Comparison of ENCODE assay signal across 15 mouse cellular contexts in genomic region chr2:73912264-73912663, GRCm38 (mm10). TPM values are rescaled to one million over a fixed set of nuclear protein-coding genes. Genes with fewer than 3 reads are reported as not detected.
DNase-seq lines count a peak whose midpoint lies in the region; ATAC-seq and TF ChIP-seq lines count a peak whose summit lies in the region.
"Had no signal": no experiment of that assay in that cellular context is flagged by ENCODE, and none has a peak within 500 bp of the region (broad histone marks: within the 10 kb centered on the region; RNA-seq: fewer than 3 reads in every experiment).

No protein-coding gene starts in this region.

- peaks cover 17% of the 10 kb centered on the region for H3K4me1 ChIP-seq in kidney, embryonic 15.5 days
- H3K4me1 ChIP-seq in bone marrow macrophage, adult 2 months (ENCODE audit: control insufficient read depth, insufficient read depth, low read length): peaks cover 4% of the 10 kb centered on the region
- H3K4me1 ChIP-seq in forebrain, embryonic 15.5 days: peaks cover 19% of the 10 kb centered on the region

- no peaks in the 10 kb centered on the region for H3K27me3 ChIP-seq in kidney, embryonic 15.5 days
- H3K27me3 ChIP-seq in forebrain, embryonic 15.5 days: no peaks in the 10 kb centered on the region
- H3K27me3 ChIP-seq: embryonic facial prominence, embryonic 15.5 days; forebrain, embryonic 13.5 days; hindbrain, embryonic 15.5 days; neural tube, embryonic 15.5 days had no signal

- H3K9ac ChIP-seq in kidney, embryonic 15.5 days: no peak overlapping the region
- no peak overlapping the region for H3K9ac ChIP-seq in forebrain, embryonic 15.5 days (replicated peaks)

- DNase-seq in adrenal gland, postnatal 10 days: peak; percentile 51
- no peak for DNase-seq in adrenal gland, adult 2 months
- peak; percentile 8 for DNase-seq in kidney, adult 9 months
- no peak for DNase-seq in MN1 (ENCODE audit: low spot score)
- DNase-seq: gastrocnemius, postnatal 10 days; kidney, adult 8-10 months; retina, postnatal 1 day had no signal

- no peak for TF ChIP-seq POLR2A in bone marrow macrophage, adult 2 months (IDR thresholded peaks at IDR 0.05; ENCODE audit: borderline replicate concordance, low read depth, low read length)

- H3K9me3 ChIP-seq in kidney, embryonic 15.5 days (replicated peaks): no peaks in the 10 kb centered on the region
- no peaks in the 10 kb centered on the region for H3K9me3 ChIP-seq in forebrain, embryonic 15.5 days
- H3K9me3 ChIP-seq: embryonic facial prominence, embryonic 15.5 days; forebrain, embryonic 13.5 days; hindbrain, embryonic 15.5 days; neural tube, embryonic 15.5 days had no signal

- 78% methylated on average over 3 of the region's 3 CpGs for WGBS in kidney, embryonic 15.5 days
- 3% methylated on average over 2 of the region's 3 CpGs for WGBS in macrophage (ENCODE audit: missing documents)
- WGBS in forebrain, embryonic 15.5 days: 64% methylated on average over 3 of the region's 3 CpGs

- no peak overlapping the region for H3K4me2 ChIP-seq in kidney, embryonic 15.5 days
- no peak overlapping the region for H3K4me2 ChIP-seq in forebrain, embryonic 15.5 days (replicated peaks)

- H3K79me2 ChIP-seq in macrophage (ENCODE audit: inconsistent target): peaks cover 20% of the 10 kb centered on the region

- H3K36me3 ChIP-seq in kidney, embryonic 15.5 days: peaks cover 20% of the 10 kb centered on the region
- peaks cover 21% of the 10 kb centered on the region for H3K36me3 ChIP-seq in macrophage (ENCODE audit: inconsistent target)
- peaks cover 24% of the 10 kb centered on the region for H3K36me3 ChIP-seq in forebrain, embryonic 15.5 days

- H3K27ac ChIP-seq in kidney, embryonic 15.5 days: no peak overlapping the region
- H3K27ac ChIP-seq in bone marrow macrophage, adult 2 months (ENCODE audit: insufficient read depth, low read depth, low read length): peak overlapping the region; percentile 25; the same call in 1 of the 2 replicates
- no peak overlapping the region for H3K27ac ChIP-seq in macrophage
- no peak overlapping the region for H3K27ac ChIP-seq in forebrain, embryonic 15.5 days (replicated peaks)

- no peak overlapping the region for H3K4me3 ChIP-seq in kidney, embryonic 15.5 days (replicated peaks)
- H3K4me3 ChIP-seq in bone marrow macrophage, adult 2 months (ENCODE audit: insufficient read depth, low read length): peak overlapping the region; percentile 57
- peak overlapping the region; percentile 51; the same call in 1 of the 2 replicates for H3K4me3 ChIP-seq in macrophage (ENCODE audit: inconsistent target)
- H3K4me3 ChIP-seq in forebrain, embryonic 15.5 days: no peak overlapping the region

- no peak for TF ChIP-seq CTCF in bone marrow macrophage, adult 2 months (IDR thresholded peaks at IDR 0.05; ENCODE audit: low read depth, low read length)

- no peak for ATAC-seq in kidney, embryonic 15.5 days (replicated peaks; ENCODE audit: low FRiP score)
- no peak for ATAC-seq in forebrain, embryonic 15.5 days (replicated peaks)
- ATAC-seq: forebrain, embryonic 13.5 days had no signal

RNA-seq across cellular contexts. Expression of gene Atp5g3, which starts 1.1 kb away (rescaled TPM):
- 100 to 1,000 TPM; 733 to 867 TPM for total RNA-seq in adrenal gland, postnatal 10 days (2021)
- total RNA-seq in adrenal gland, adult 2 months (2021): 100 to 1,000 TPM; 595 to 604 TPM
- polyA plus RNA-seq in adrenal gland, adult 2 months (2012; rRNA removed): 410 and 524 TPM in 2 replicates
- polyA plus RNA-seq in kidney, embryonic 15.5 days (2015; fragmentation: Nextera tagmentation; extraction: Ambion mirVana): 1,335 and 1,460 TPM in 2 replicates
- polyA plus RNA-seq in bone marrow macrophage, adult 2 months (2012; ENCODE audit: insufficient read depth, insufficient read length, missing spikeins): 284 and 308 TPM in 2 replicates
- total RNA-seq in macrophage (2018; cell fraction: chromatin; rRNA removed): 100 to 1,000 TPM in 2 of 26 experiments, 10 to 100 TPM in 24; 30.7 to 111 (median 68.6) TPM
- 100 to 1,000 TPM; 213 to 286 (median 253) TPM for total RNA-seq in macrophage (2018; cell fraction: cytosol; rRNA removed)
- total RNA-seq in macrophage (2018; cell fraction: nucleus; rRNA removed): 100 to 1,000 TPM in 10 of 26 experiments, 10 to 100 TPM in 16; 45.7 to 148 (median 91.8) TPM
- 98.3 to 493 TPM (median 320 TPM) in 3 replicates for polyA plus RNA-seq in macrophage (2018)
- 878 and 886 TPM in 2 replicates for polyA plus RNA-seq in forebrain, embryonic 15.5 days (2015; fragmentation: Nextera tagmentation; extraction: Ambion mirVana)

RNA-seq across cellular contexts. Expression of gene Atf2, which starts 19.8 kb away (rescaled TPM):
- total RNA-seq in adrenal gland, postnatal 10 days (2021): 10 to 100 TPM; 68.2 to 88.0 TPM
- 10 to 100 TPM; 73.3 to 94.2 TPM for total RNA-seq in adrenal gland, adult 2 months (2021)
- 5.0 and 7.7 TPM in 2 replicates for polyA plus RNA-seq in adrenal gland, adult 2 months (2012; rRNA removed)
- 72.9 and 76.7 TPM in 2 replicates for polyA plus RNA-seq in kidney, embryonic 15.5 days (2015; fragmentation: Nextera tagmentation; extraction: Ambion mirVana)
- polyA plus RNA-seq in bone marrow macrophage, adult 2 months (2012; ENCODE audit: insufficient read depth, insufficient read length, missing spikeins): 44.2 and 46.2 TPM in 2 replicates
- total RNA-seq in macrophage (2018; cell fraction: chromatin; rRNA removed): 100 to 1,000 TPM in 19 of 26 experiments, 10 to 100 TPM in 7; 87.7 to 153 (median 112) TPM
- 10 to 100 TPM; 33.1 to 50.4 (median 37.3) TPM for total RNA-seq in macrophage (2018; cell fraction: cytosol; rRNA removed)
- 100 to 1,000 TPM in 5 of 26 experiments, 10 to 100 TPM in 21; 51.9 to 144 (median 79.7) TPM for total RNA-seq in macrophage (2018; cell fraction: nucleus; rRNA removed)
- polyA plus RNA-seq in macrophage (2018): 17.7 to 30.7 TPM (median 22.7 TPM) in 3 replicates
- polyA plus RNA-seq in forebrain, embryonic 15.5 days (2015; fragmentation: Nextera tagmentation; extraction: Ambion mirVana): 110 and 113 TPM in 2 replicates

Comparison
In these comparisons a context has a peak if more than half of its experiments do, and no peak if none do; other contexts are left out.
1. DNase-seq: peak in adrenal gland, postnatal 10 days (single experiment) and kidney, adult 9 months (single experiment); none in adrenal gland, adult 2 months (single experiment) and MN1 (single experiment).
2. H3K4me3 ChIP-seq: peak in bone marrow macrophage, adult 2 months (single experiment) and macrophage (single experiment); none in kidney, embryonic 15.5 days (single experiment) and forebrain, embryonic 15.5 days (single experiment).